Mouse (Mus musculus) limb, embryonic 14.5 days (tissue): ENCODE results near the gene Vamp4. TPM values are rescaled to one million over a fixed set of nuclear protein-coding genes. Genes with fewer than 3 reads are reported as not detected.

ENCODE experiments used
- ATAC-seq: fragments of 200-750 bp; cut with Nextera tagmentation; 2 replicates; pipeline ENCODE4 v1.8.0; 2017; ENCODE audit warnings: low read depth, moderate number of reproducible peaks, moderate TSS enrichment; ENCODE audit not compliant: low FRiP score
- DNase-seq: peaks from one replicate; pipeline ENCODE4 v3.0.0-alpha.2; 2015; ENCODE audit warnings: low spot score
- H3K27ac ChIP-seq: fragments of 300-500 bp; sonication (generic); replicated peaks from 2 replicates; pipeline ENCODE4 v1.5.1; 2014; ENCODE audit warnings: low read depth, mild to moderate bottlenecking, low read length, moderate library complexity, mixed read lengths
- H3K27me3 ChIP-seq: fragments of 300-500 bp; sonication (generic); 2 replicates; pipeline ENCODE4 v1.6.1; 2014; ENCODE audit warnings: low read length, mixed read lengths; ENCODE audit not compliant: control insufficient read depth, insufficient read depth
- H3K36me3 ChIP-seq: fragments of 300-500 bp; sonication (generic); 2 replicates; pipeline ENCODE4 v1.6.1; 2014; ENCODE audit warnings: mild to moderate bottlenecking, low read length, moderate library complexity, mixed read lengths; ENCODE audit not compliant: control insufficient read depth, insufficient read depth
- H3K4me1 ChIP-seq: fragments of 300-500 bp; sonication (generic); 2 replicates; pipeline ENCODE4 v1.6.1; 2014; ENCODE audit warnings: antibody characterized with exemption, low read length, mixed read lengths; ENCODE audit not compliant: control insufficient read depth, insufficient read depth
- H3K4me2 ChIP-seq: fragments of 300-500 bp; sonication (generic); replicated peaks from 2 replicates; pipeline ENCODE4 v1.6.1; 2014; ENCODE audit warnings: low read depth, mild to moderate bottlenecking, low read length, moderate library complexity; ENCODE audit not compliant: severe bottlenecking
- H3K4me3 ChIP-seq: fragments of 300-500 bp; sonication (generic); replicated peaks from 2 replicates; pipeline ENCODE4 v1.5.1; 2014; ENCODE audit warnings: low read length
- H3K9ac ChIP-seq: fragments of 300-500 bp; sonication (generic); 2 replicates; pipeline ENCODE4 v1.6.1; 2014; ENCODE audit warnings: mild to moderate bottlenecking, low read depth, low read length, moderate library complexity; ENCODE audit not compliant: severe bottlenecking
- H3K9me3 ChIP-seq: fragments of 300-500 bp; sonication (generic); 2 replicates; pipeline ENCODE4 v1.6.1; 2016; ENCODE audit warnings: low read length; ENCODE audit not compliant: control insufficient read depth
- POLR2A ChIP-seq: fragments of 200-500 bp; IDR thresholded peaks from 2 replicates; pipeline ENCODE4 v1.8.0; 2012; ENCODE audit warnings: inconsistent platforms, mild to moderate bottlenecking, moderate library complexity, borderline replicate concordance; ENCODE audit not compliant: insufficient read depth, insufficient read length; ENCODE audit errors: extremely low read depth
- WGBS: fragments of 180-500 bp; shearing (Covaris S2); extraction: QIAGEN DNeasy Blood & Tissue Kit; methylation state at CpG from one replicate; pipeline ENCODE4 v1.1.7; 2014; 5-methylcytosine and 5-hydroxymethylcytosine counted together
- polyA plus RNA-seq, 2 experiments: library from polyadenylated mRNA; depleted of rRNA in 1 of 2; stranded (reverse) in 1 of 2; unstranded in 1 of 2; fragments of >200 nt; fragmentation: Nextera tagmentation in 1 of 2; extraction: Ambion mirVana in 1 of 2; gene quantifications; 2 replicates each; pipeline versions ENCODE4 v1.2.1 to v1.2.3; 2012 to 2014

Gene Vamp4
- polyA plus RNA-seq, 2 experiments, result 47.0 to 68.9 TPM

DNA sequence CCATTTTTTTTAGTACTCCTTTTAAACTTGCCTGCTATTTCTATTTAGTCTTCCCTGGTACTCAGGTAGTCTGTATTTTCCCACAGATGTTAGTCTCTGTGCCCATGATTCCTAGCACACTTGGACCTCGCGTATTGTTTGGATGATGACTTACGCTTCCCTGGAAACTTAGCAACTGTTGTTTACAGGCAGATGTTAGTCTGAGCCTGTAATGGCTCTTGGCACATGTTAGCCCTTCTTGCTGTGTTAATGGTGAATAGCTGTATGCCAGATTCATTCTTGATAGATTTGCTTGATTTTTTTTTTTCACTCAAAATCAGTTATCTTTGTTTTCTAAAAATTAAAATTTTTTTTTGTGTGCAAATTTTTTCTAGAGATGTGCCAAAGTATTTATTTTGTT is 18.3 kb downstream of the Vamp4 start:
- H3K27ac ChIP-seq, result no peak overlapping the region
- H3K4me3 ChIP-seq, result no peak overlapping the region
- no peaks in the 10 kb centered on the region for H3K9me3 ChIP-seq
- H3K9ac ChIP-seq, result no peak overlapping the region
- no peaks in the 10 kb centered on the region for H3K27me3 ChIP-seq
- peaks cover 55% of the 10 kb centered on the region for H3K36me3 ChIP-seq
- no peak overlapping the region for H3K4me2 ChIP-seq
- TF ChIP-seq POLR2A, result no peak
- DNase-seq (no peak), ATAC-seq (no peak)
- 76% methylated on average over 3 of the region's 3 CpGs for WGBS
- H3K4me1 ChIP-seq, result no peaks in the 10 kb centered on the region

DNA sequence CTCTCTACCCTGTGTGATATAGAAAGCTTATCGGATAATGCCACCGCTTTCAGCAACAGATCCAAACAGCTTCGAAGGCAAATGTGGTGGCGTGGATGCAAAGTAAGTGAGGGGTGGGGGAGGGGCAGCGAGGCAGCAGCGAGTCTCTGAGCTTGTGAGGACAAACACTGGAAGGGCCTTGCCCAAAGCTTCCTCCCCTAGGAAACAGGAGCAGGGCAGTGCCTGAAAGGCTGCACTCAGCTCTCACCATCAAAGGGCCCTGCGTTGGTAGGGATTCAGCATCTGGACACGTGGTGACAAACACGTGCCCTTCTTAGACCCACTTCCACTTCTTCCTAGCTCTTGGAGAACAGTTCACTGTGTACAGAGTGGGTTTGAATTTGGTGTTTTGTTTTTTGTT is 19.1 kb downstream of the Vamp4 start:
- WGBS, result 15% methylated on average over 9 of the region's 9 CpGs
- no peak overlapping the region for H3K9ac ChIP-seq

DNA sequence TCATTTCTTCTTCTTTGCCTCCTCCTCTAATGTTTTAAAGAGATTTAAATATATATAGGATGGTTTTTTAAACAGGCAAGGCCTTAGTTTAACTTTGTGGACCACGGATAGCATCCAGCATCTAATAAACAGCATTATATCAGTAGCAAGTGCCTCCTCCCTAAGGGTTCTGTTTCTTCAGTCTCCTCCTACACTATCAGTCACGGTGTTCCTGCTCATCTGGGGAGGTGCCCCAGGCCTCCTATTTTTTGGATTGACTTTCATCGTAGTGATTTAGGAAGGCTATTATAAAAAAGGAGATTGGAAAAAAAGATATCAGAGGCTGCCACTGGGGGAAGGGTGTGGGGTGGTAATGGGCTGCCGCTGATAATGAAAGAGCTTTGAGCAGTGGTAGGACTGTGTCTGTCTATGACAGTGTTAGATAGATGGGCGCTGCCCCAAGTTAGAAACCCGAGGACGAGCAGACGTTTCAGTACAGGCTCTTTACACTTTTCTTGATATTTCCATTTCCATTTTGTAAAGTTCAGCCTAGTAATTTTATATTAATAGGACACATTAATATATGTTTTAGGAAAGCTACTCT is 20.2 kb downstream of the Vamp4 start:
- no peaks in the 10 kb centered on the region for H3K27me3 ChIP-seq
- no peaks in the 10 kb centered on the region for H3K4me1 ChIP-seq
- H3K27ac ChIP-seq, result no peak overlapping the region
- DNase-seq (no peak), ATAC-seq (no peak)
- no peaks in the 10 kb centered on the region for H3K9me3 ChIP-seq
- no peak for TF ChIP-seq POLR2A
- H3K9ac ChIP-seq, result no peak overlapping the region
- WGBS, result 80% methylated on average over 8 of the region's 8 CpGs
- no peak overlapping the region for H3K4me2 ChIP-seq
- H3K4me3 ChIP-seq, result no peak overlapping the region
- H3K36me3 ChIP-seq, result peaks cover 48% of the 10 kb centered on the region

More for the DNA sequence above, 19.1 kb downstream of the Vamp4 start:
- H3K27me3 ChIP-seq, result no peaks in the 10 kb centered on the region
- no peaks in the 10 kb centered on the region for H3K4me1 ChIP-seq
- H3K4me3 ChIP-seq, result no peak overlapping the region
- H3K4me2 ChIP-seq, result no peak overlapping the region
- no peaks in the 10 kb centered on the region for H3K9me3 ChIP-seq
- ATAC-seq (no peak), DNase-seq (no peak)
- TF ChIP-seq POLR2A, result no peak
- no peak overlapping the region for H3K27ac ChIP-seq
- H3K36me3 ChIP-seq, result peaks cover 50% of the 10 kb centered on the region

DNA sequence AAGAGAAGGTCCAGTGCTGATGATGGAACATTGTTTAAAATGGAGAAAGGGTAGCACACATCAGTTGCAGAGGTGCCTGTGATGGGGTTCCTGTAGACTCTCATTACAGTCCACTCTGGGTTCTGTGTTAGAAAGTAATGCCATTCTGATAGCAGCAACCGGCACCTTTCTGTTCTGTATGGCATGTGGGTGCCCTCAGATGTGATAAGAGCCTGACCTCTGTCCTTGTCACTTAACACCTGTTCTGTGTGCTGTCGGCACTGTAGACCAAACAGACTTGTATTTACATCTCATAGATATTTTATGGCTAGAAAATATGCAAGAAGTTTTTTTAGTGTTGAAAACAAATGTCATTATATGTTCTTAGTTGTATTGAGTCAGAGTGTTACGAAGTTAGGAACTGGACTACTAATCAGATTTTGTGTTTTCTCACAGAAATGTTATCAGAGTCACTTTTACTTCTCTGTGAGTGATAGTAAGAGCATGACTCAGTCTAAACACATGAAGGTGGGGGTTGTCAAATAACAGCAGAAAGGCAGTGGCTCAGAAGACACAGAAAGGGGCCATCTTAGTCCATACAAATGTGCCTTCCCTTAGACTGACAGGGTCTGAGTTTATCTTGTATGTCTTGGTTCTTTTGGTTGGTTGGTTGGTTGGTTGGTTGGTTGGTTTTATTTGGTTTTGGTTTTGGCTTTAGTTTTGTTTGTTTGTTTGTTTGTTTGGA is 27.2 kb downstream of the Vamp4 start:
- Histone ChIP-seq H3K4me3 (no peak overlapping the region), H3K27me3 (no peaks in the 10 kb centered on the region), H3K9ac (no peak overlapping the region), H3K4me2 (no peak overlapping the region), H3K27ac (no peak overlapping the region), H3K9me3 (no peaks in the 10 kb centered on the region), H3K4me1 (no peaks in the 10 kb centered on the region), H3K36me3 (peaks cover 36% of the 10 kb centered on the region)
- ATAC-seq, result no peak
- DNase-seq, result no peak
- 81% methylated on average over 3 of the region's 3 CpGs for WGBS
- no peak for TF ChIP-seq POLR2A

DNA sequence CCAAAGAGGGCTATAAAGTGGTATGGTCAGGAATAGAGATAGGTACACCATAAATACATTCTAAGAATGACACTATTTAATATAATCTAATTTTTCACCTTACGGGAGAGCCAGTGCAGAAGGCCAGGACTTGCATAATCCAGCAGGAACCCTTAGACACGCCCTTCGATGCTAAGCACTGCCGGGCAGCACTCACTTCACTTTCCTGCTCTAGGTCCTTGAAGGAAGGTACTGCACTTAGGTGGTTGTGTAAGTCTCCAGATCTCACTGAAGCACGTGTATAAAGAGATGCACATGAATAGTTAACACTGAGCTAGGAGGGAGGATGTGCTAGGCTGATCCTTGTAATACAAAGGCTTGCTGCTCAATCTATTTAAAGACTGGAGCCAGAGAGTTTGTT is 29.3 kb downstream of the Vamp4 start:
- Histone ChIP-seq H3K4me2 (no peak overlapping the region), H3K36me3 (peaks cover 26% of the 10 kb centered on the region), H3K27me3 (no peaks in the 10 kb centered on the region), H3K9me3 (no peaks in the 10 kb centered on the region), H3K9ac (no peak overlapping the region), H3K27ac (no peak overlapping the region), H3K4me1 (no peaks in the 10 kb centered on the region), H3K4me3 (no peak overlapping the region)
- TF ChIP-seq POLR2A, result no peak
- WGBS, result 90% methylated on average over 5 of the region's 5 CpGs
- ATAC-seq (no peak), DNase-seq (no peak)
